Mouse (Mus musculus): ENCODE measurements at regions not wholly inside any gene's neighbourhood (a gene's known extent, or its start where the extent isn't known, plus 50 kb on each side); places are given as distances from the start of the nearest gene placed in this dataset.

- no peak for DNase-seq (ENCODE audit: low spot score in 2 of 2)
These were observed 175.7 kb downstream of the Slc38a4 start for GRCm38 (mm10) chr15:96880066-96880465.

- DNase-seq (ENCODE audit: low spot score in 2 of 2) = no peak
These were observed 177.0 kb downstream of the Slc38a4 start for GRCm38 (mm10) chr15:96878796-96879195.

GRCm38 (mm10) chr15:96877931-96878330 is 177.8 kb downstream of the Slc38a4 start:
- no peak for DNase-seq (ENCODE audit: low spot score in 2 of 2)

GRCm38 (mm10) chr15:96877271-96877670 is 177.7 kb upstream of the Slc38a2 start:
- DNase-seq (ENCODE audit: low spot score in 2 of 2) = no peak

GRCm38 (mm10) chr15:96874145-96874544 is 174.6 kb upstream of the Slc38a2 start:
- no peak for DNase-seq (ENCODE audit: low spot score in 2 of 2)

GRCm38 (mm10) chr15:96873562-96873961 is 174.0 kb upstream of the Slc38a2 start:
- DNase-seq (ENCODE audit: low spot score in 2 of 2) = no peak

- DNase-seq (ENCODE audit: low spot score in 2 of 2) = no peak
These were observed 173.6 kb upstream of the Slc38a2 start for GRCm38 (mm10) chr15:96873126-96873525.

- DNase-seq (ENCODE audit: low spot score in 2 of 2) = no peak
These were observed 168.2 kb upstream of the Slc38a2 start for GRCm38 (mm10) chr15:96867701-96868100.

- no peak for DNase-seq (ENCODE audit: low spot score in 2 of 2)
These were observed 166.4 kb upstream of the Slc38a2 start for GRCm38 (mm10) chr15:96865932-96866331.

GRCm38 (mm10) chr15:96857709-96858108 is 158.2 kb upstream of the Slc38a2 start:
- DNase-seq (ENCODE audit: low spot score in 2 of 2) = no peak

GRCm38 (mm10) chr15:96851970-96852768 is 152.6 kb upstream of the Slc38a2 start:
- no peak for DNase-seq (ENCODE audit: low spot score in 2 of 2)

GRCm38 (mm10) chr15:96848150-96848549 is 148.6 kb upstream of the Slc38a2 start:
- no peak for DNase-seq (ENCODE audit: low spot score in 2 of 2)

GRCm38 (mm10) chr15:96845221-96845620 is 145.7 kb upstream of the Slc38a2 start:
- DNase-seq (ENCODE audit: low spot score in 2 of 2) = no peak

GRCm38 (mm10) chr15:96844290-96844689 is 144.8 kb upstream of the Slc38a2 start:
- DNase-seq (ENCODE audit: low spot score in 2 of 2) = no peak

GRCm38 (mm10) chr15:96843589-96843988 is 144.1 kb upstream of the Slc38a2 start:
- DNase-seq (ENCODE audit: low spot score in 2 of 2) = no peak

- DNase-seq (ENCODE audit: low spot score in 2 of 2) = no peak
These were observed 143.4 kb upstream of the Slc38a2 start for GRCm38 (mm10) chr15:96842881-96843280.

- DNase-seq (ENCODE audit: low spot score in 2 of 2) = no peak
These were observed 137.1 kb upstream of the Slc38a2 start for GRCm38 (mm10) chr15:96836670-96837069.

- DNase-seq (ENCODE audit: low spot score in 2 of 2) = no peak
These were observed 135.3 kb upstream of the Slc38a2 start for GRCm38 (mm10) chr15:96834862-96835261.

GRCm38 (mm10) chr15:96834162-96834843 is 134.8 kb upstream of the Slc38a2 start:
- DNase-seq (ENCODE audit: low spot score in 2 of 2) = no peak

- DNase-seq (ENCODE audit: low spot score in 2 of 2) = no peak
These were observed 132.9 kb upstream of the Slc38a2 start for GRCm38 (mm10) chr15:96832389-96832788.

- DNase-seq (ENCODE audit: low spot score in 2 of 2) = no peak
These were observed 131.7 kb upstream of the Slc38a2 start for GRCm38 (mm10) chr15:96831256-96831655.

GRCm38 (mm10) chr15:96830578-96830977 is 131.0 kb upstream of the Slc38a2 start:
- DNase-seq (ENCODE audit: low spot score in 2 of 2) = no peak

- DNase-seq (ENCODE audit: low spot score in 2 of 2) = no peak
These were observed 130.4 kb upstream of the Slc38a2 start for GRCm38 (mm10) chr15:96829941-96830340.
